Mouse (Mus musculus) embryonic facial prominence, embryonic 12.5 days (tissue): Measurements from ENCODE around the gene Ccdc71l. TPM values are rescaled to one million over a fixed set of nuclear protein-coding genes. Genes with fewer than 3 reads are reported as not detected.

ENCODE experiments used
- ATAC-seq: fragments of 200-750 bp; cut with Nextera tagmentation; 2 replicates; pipeline ENCODE4 v1.8.0; 2017; ENCODE audit not compliant: insufficient number of reproducible peaks, insufficient read depth, low FRiP score, low TSS enrichment
- H3K27ac ChIP-seq: fragments of 300-500 bp; sonication (generic); 2 replicates; pipeline ENCODE4 v1.5.1; 2016; ENCODE audit warnings: mild to moderate bottlenecking
- H3K27me3 ChIP-seq: fragments of 300-500 bp; sonication (generic); 2 replicates; pipeline ENCODE4 v1.6.1; 2016; ENCODE audit warnings: mild to moderate bottlenecking, moderate library complexity
- H3K36me3 ChIP-seq: fragments of 300-500 bp; sonication (generic); 2 replicates; pipeline ENCODE4 v1.6.1; 2016; ENCODE audit warnings: mild to moderate bottlenecking
- H3K4me1 ChIP-seq: fragments of 300-500 bp; sonication (generic); 2 replicates; pipeline ENCODE4 v1.6.1; 2016
- H3K4me2 ChIP-seq: fragments of 300-500 bp; sonication (generic); replicated peaks from 2 replicates; pipeline ENCODE4 v1.6.1; 2016; ENCODE audit warnings: mild to moderate bottlenecking, moderate library complexity
- H3K4me3 ChIP-seq: fragments of 300-500 bp; sonication (generic); 2 replicates; pipeline ENCODE4 v1.5.1; 2016; ENCODE audit warnings: mild to moderate bottlenecking
- H3K9ac ChIP-seq: fragments of 300-500 bp; sonication (generic); 2 replicates; pipeline ENCODE4 v1.6.1; 2016; ENCODE audit warnings: mild to moderate bottlenecking, moderate library complexity
- H3K9me3 ChIP-seq: fragments of 300-500 bp; sonication (generic); 2 replicates; pipeline ENCODE4 v1.6.1; 2016; ENCODE audit warnings: mild to moderate bottlenecking, moderate library complexity
- WGBS: fragments of 180-500 bp; shearing (Covaris S2); methylation state at CpG from one replicate; pipeline ENCODE4 v1.1.7; 2016; 5-methylcytosine and 5-hydroxymethylcytosine counted together
- polyA plus RNA-seq: library from polyadenylated mRNA; unstranded; fragments of >200 nt; fragmentation: Nextera tagmentation; extraction: Ambion mirVana; gene quantifications from 2 replicates; pipeline ENCODE4 v1.2.1, GENCODE M21; 2016

The Ccdc71l gene
- polyA plus RNA-seq, 1 experiment from 2014 or later = 6.6 TPM

GRCm38 (mm10) chr12:32431004-32431403, 52.5 kb downstream of the Ccdc71l start:
- Histone ChIP-seq H3K9ac (no peak overlapping the region), H3K4me3 (no peak overlapping the region), H3K27ac (no peak overlapping the region), H3K4me1 (no peaks in the 10 kb centered on the region), H3K36me3 (no peaks in the 10 kb centered on the region), H3K4me2 (no peak overlapping the region), H3K27me3 (no peaks in the 10 kb centered on the region), H3K9me3 (no peaks in the 10 kb centered on the region)
- ATAC-seq = no peak
- 83% methylated on average over 1 of the region's 1 CpGs for WGBS

Other genes starting within 250 kb of the Ccdc71l start
- 1.6 and 1.8 TPM in 2 replicates for gene Pik3cg, start 170.0 kb upstream of the Ccdc71l start, polyA plus RNA-seq